Mouse (Mus musculus): ENCODE data around the gene Adgrb3.
A peak's percentile ranks its signal among the peaks of the same experiment; 100 is the strongest.
"Not testable (repeated sequence)": the region's sequence is repeated elsewhere in the genome, so short reads cannot be mapped to it uniquely, and the experiment has no call there.

Gene Adgrb3

DNA sequence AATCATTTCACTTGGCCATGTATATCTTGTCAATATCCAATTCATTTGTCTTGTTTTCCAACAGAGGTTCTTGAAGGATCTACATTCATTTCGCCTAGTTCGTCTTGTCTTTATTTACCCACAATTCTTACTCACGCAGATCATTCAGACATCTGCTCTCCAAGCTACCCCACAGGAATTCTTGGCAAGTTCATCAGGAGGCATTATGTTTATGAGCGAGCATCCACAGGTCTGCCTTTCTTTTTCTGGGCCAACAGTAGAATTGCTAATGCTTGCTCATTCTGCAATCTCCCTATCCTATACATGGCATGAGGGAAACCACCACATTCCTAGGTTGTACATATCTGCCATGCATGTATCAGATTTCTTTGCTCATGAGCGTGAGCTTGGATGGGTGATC lies 99.7 kb downstream of the Adgrb3 start:
- no peak for DNase-seq

DNA sequence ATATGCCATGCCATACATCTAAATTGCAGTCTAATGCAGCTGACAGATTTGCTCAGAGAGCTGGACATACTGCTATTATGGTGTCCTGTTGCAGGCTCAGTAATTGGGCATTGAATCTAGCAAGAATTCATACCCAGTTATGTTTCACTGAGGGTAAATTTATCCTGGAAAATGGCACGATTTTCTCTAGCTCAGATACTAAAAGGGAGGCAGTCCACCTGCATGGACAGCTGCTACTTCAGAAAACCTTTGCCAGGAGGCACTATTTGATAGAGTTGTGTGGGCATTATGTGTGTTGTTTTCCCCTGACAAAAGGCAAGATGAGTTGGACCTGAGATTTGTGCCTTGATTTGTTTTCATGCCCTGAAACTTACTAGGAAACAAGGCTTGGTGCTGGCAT lies 118.0 kb downstream of the Adgrb3 start:
- no peak for DNase-seq

DNA sequence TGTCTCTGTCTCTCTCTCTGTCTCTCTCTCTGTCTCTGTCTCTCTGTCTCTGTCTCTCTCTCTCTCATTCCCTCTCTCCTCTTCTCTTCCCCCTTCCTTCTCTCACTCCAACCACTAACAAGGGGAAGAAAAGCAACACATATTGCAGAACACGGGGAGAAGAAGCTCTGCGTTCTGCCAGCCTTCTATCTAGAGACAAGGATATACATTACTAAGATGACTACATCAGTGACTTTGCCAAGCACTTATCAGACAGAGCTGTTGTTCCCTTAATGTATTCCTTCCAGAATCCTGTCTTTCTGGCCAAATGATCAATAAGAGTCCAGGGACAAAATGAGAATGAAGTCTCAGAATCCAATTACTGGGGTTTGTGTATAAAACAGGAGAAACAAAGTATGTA lies 123.2 kb downstream of the Adgrb3 start:
- DNase-seq: no peak

DNA sequence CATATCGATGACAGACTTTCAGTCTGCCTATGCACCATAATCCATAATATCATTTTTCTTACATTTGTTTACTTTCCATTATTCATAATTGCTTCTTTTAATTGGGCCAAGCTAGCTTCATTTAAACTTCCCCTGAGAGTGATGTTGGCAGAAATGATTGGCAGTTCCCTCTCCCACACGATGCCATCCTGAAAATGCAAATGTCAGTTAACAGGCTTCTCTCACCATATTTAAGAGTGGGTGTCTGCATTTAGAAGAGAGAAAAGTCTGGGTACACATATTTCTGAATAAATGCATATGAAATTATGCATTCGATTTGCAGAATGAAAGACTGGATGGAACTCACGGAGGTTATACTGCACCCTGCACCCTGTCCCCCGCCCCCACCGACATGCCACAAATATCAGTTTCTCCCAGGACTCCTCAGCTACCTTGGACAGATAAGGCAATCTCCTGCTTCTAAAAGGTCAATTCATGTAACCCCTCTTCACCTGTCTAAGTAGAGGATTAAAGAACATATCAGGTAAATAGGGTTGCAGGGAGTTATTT lies 130.7 kb downstream of the Adgrb3 start:
- DNase-seq: no peak

DNA sequence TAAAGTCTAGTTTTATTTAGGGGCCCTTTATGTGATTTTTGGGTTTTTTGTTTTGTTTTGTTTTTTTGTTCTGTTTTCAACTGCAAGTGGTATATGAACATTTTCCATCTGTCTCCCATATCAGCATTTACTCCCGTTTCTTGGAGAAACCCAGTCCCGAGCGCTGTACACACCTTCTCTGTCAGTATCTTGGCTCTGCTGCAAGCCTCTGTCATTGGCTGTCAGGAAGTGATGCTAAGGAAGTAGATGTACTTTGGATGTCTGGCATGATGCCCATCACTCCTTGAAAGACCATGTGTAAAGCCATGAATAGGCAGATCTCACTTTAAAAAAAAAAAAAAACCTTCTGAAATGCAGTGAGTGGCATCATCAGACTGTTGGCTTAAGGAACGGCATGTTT lies 132.3 kb downstream of the Adgrb3 start:
- peak; percentile 4 for DNase-seq

DNA sequence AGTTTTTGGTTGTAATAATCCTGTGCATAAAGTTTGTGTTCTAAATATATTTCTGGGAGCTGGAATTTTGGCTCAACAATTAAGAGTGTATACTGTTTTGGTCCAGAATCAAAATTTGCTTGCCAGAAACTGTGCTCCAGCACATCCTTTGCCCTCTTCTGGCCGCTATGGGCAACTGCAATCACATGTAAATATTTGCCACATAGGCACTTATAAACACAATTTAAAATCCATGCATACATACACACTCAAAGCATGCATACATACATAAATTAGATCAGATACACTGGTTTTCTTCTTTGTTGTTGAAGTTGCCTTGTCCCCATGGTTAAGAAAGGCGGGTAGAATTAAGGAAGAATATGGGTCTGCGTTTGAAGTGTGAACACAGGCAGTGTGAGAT lies 132.7 kb downstream of the Adgrb3 start:
- DNase-seq: no peak

DNA sequence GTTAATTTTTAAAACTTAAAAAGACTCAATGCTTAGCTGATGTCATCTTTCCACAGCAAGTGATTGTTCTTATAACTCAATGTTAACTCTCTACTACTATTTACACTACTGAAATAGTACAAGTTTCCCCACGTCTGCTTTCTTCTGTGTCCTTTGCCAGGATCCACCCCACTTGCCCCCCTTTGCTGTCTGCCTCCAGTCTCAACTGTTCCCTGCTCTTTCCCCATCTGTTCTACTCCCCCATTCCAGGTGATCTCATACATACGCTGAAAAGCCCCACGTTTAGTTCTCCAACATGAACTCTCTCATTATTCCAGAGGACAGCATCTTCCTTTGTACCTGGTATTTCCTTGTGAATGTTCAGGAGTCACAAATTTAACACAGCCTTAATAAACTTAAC lies 147.4 kb downstream of the Adgrb3 start:
- DNase-seq: no peak

DNA sequence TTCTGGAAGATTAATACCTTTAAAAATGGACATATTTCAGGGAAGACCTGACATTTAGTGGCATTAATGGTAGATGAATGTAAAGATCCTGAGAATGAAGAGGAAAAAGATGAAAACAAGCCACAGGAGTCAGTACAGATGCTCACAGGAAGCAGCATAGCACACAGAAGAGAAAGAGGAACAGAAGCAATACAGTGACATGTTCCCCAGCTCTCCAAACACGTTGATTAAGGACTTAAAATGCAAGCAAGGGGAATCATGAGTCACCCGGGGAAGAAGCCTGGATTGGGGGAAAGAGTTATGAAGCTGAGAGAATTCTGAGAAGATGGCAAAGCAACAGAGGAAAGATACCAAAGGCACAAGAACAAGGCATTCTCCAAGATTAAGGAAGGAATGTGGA lies 149.9 kb downstream of the Adgrb3 start:
- DNase-seq: no peak

DNA sequence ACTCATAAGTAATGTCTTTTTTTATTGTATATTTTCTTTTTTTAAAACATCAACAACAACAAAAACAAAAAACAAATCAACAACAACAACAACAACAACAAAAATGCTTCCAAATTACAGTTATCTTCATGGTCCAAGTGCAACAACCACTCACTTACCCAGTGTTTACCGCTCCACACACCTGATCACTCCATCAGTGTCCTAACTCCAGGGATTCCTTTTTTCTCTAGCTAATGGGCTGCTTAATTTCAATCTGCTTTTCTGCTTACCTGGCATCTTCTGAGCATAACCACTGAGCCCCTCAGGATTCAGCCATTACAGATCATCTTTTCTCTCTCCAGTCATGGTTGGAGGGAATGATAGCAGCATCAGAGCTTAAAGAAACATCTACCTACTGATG lies 176.8 kb downstream of the Adgrb3 start:
- no peak for DNase-seq

DNA sequence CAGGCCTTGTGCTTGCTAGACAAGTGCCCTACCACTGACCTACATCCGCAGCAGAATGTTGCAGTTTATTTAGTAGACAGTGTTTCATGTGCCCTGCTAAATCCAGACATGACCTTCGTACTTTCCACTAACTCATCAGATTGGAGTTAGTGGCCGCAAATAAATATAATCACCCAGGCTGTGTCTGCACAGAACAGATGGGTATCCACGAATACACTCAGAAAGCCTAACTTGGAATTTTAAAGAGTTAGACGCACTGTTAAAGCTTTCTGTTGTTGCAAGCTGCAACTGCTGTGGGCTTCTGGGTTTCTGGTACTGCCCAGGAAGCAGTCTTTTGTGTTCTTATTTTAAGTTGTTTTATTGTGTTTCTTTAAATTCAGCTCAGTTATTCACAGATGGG lies 185.3 kb downstream of the Adgrb3 start:
- DNase-seq: no peak

DNA sequence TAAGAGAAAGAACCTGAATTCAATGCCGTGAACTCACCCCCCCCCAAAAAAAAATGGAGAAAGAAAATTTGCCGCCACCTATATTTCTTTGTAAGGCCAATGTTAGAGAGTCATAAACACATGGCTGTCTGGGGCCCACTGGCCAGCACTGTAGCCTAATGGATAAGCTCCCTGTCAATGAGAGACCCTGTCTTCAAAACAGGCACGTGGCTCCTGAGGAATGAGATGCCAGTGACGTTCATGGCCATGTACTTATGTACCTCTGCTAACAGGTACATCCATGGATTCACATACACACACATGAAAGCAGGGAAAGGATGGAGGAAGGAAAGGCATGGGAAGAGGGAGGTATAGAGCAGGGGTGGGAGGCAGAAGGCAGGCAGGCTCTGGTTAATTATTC lies 208.0 kb downstream of the Adgrb3 start:
- no peak for DNase-seq

DNA sequence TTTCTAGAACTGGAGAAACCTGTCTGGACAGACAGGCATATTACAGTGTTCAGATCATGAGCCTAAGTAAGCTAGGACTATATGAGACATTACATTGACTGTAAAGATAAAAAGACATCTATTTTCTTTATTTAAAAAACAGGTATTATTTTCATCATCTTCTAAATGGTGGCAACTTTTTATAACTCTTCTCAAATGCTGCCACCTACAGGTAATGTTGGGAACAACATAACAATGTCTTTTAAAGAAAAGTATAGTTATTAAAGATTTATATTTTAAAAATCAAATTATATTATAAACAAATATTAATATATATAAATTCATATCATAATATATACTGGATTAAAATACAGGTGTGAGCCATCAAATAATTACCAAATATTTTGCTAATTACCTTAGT lies 212.6 kb downstream of the Adgrb3 start:
- no peak for DNase-seq

DNA sequence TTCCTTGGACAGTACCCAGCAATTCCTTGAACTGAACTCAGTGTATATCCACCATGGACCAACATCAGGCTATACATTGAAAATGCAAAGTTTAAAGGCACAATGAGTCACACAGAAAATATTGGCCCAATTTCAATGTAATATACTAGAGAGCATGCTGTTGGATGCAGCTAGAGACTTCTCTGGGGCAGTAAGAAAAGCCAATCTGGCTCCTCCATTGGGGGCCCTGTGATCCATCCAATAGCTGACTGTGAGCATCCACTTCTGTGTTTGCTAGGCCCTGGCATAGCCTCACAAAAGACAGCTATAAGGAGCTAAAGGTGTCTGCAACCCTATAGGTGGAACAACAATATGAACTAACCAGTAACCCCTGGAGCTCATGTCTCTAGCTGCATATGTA lies 218.7 kb downstream of the Adgrb3 start:
- not testable (repeated sequence) for DNase-seq

DNA sequence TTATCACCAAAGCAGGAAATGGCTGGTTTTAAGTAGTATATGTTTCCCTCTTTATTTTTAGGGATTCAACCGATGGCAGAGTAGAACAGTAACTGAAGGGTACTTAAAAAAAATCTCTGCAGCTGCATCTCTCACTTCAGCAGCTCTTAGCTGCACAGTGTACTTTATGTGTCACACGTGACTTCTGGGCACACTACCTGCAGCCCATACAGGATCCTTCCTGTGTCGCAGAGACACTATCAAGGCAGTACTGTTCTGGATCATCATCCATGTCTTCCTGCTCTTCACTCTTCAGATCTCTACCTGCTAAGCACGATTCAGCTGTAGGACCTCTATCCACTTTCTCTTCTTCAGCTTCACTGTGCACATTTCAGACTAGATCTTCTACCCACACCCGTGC lies 230.6 kb downstream of the Adgrb3 start:
- DNase-seq: no peak

DNA sequence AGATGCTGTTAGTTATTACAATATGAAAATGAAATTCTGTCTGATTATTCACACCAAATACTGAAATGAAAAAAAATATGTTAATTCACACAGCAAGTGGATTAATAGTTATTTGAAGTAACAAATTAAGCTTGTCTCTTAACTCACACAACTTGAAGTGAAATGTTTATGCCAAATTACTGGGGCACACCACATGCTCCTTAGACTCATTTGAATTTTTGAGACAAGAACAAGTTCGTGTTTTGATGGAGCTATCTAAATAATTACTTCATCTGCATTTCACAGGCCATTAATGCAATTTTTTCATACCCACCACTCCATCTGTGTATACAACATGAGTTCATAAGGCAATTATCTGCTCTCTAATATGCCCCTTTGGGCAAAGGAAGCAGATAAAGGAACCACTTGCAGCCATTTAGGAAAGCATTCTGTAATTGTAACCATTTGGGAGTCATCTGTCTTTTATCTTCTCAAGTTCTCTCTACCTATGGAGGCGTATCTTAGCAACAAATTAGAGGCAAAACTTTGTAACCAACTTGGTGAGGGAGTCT lies 240.9 kb downstream of the Adgrb3 start:
- no peak for DNase-seq

DNA sequence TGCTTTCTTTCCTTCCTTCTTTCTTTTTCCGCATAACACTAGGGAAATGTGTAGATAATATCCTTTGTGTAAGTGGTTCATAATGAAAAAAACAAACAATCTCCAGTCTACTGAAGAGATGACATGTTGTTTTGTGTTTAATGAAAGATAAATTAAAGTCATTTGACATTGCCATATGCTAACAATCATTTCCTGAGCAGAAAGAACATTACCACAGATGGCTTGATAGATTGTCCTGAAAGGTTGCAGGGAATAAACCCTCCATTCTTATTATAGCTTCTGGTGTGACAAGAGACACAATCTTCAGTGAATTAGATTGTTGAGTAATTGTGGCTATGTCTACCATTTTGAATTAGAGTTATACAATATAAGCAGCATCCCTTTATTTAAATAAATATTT lies 247.8 kb downstream of the Adgrb3 start:
- DNase-seq: no peak

DNA sequence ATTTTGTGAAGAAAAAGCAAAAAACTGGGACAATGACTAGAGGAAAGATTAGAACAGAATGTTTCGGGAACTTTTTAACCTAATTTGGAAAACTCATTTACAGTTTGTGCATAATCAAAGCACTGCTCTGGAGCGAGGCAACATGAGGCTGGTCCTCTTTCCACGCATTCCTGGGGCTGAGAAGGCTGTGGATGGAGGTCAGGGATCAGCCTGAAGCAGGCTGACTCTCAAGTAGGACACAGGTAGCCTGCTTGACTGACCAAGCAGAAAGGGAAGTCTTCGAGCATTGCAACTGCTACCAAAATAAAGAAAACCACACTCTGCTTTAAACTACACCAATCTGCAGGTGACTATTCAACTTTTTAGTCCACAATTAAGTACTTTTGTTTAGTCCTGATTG lies 251.7 kb downstream of the Adgrb3 start:
- peak; percentile 4 for DNase-seq

DNA sequence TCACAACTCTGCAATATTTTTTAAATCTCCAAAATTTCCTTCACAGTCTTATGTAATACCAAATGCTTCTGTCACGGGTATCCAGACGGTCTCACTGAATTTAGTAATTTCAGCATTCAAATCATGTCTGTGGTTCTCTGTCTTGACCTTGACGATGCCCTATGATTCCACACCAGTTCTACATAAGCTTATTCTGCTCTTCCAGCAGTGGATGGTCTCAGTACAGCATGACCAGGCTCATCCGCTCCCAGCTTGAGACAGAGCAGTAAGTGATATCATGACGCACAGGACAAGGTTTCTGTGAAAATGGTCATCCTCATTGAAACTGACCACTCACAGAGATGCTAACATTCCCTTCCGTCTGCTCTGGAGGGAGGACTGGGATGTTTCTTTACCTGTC lies 252.9 kb downstream of the Adgrb3 start:
- DNase-seq: no peak

DNA sequence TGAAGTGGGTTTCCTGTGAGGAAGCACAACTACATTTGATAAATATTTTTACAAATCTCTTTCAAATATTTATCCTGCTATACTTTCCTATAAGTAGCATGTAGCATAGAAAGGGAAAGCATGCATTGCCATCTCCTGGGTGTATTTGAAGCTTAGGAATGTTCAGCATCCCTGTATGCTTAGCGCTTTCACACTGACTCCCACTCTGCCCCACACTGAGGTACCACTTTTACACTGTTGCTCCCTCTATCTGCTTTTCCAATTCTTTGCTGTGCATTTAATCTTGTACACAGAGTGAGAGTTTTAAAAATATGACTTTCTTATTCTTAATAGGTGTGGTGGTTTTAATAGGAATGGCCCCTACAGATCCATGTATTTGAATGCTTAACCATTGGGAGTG lies 261.4 kb downstream of the Adgrb3 start:
- DNase-seq: no peak

DNA sequence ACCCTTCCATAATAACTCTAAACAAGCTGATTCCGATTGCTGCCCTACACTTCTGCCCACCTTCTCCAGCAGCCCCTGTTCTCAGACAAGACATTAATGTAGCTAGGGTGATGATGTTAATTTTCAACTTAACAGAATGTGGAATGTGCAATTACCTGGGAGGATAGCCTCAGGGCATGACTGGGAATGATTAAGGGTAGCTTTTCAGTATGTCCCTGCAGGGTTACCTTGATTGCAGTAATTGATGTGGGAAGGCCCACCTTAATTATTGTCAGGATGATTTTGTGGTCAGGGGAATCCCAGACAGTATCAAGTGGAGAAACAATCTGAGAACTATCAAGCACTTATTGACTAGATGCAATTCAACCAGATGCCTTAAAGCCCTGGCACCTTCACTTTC lies 283.4 kb downstream of the Adgrb3 start:
- no peak for DNase-seq

DNA sequence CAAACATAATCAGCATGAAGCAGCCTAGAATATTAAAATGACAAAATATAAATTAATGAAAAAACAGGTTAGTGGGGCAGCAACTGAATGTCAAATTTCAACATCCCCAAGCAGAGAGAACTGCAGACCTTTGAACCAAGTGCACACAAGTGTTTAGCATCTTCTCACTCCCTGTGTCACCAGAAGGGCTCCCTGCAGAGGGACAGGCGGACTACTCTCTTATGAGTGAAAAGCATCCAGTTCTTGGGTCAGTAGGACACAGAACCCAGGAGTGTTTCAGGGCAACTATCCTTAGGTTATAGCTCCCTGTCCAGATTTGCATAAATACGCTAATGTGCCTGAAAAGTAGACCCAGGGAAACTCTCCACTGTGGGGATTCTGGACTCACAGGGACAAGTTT lies 285.6 kb downstream of the Adgrb3 start:
- DNase-seq: no peak

DNA sequence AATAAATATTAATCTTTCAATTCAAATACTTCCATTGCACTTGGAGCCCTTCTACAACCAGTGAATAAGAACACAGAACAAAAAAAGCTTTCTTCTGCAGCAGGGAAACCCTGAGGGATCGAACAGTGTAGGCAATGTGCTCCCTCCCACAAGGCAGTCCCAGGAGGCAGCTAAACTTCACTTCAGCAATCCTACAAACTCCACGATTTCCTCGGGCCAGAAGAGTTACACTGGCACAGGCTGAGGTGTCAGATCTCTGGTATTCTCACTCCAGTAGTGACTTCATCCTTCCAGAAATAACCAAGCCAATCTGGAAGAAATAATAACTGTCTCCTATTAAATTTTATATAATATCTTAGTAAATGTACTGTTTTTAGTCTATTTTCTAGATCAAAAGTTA lies 286.6 kb downstream of the Adgrb3 start:
- no peak for DNase-seq

DNA sequence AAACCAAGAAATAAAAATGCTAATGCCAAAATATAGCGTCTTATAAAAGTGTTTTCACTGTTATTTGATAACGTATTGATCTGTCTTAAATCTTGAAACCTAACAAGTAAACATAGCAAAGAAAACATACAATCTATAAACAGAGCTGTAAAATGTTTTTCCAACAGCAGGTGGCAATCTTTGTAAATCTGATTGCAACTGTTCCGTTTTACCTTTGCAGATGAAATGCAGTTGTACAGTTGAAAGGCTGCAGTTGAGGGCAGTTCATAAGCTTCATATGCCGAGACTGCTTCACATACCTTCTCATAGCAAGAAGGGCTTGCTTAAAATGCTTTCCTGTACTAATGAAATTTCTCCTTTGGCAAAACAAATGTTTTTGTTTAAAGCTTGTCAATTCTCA lies 302.5 kb downstream of the Adgrb3 start:
- DNase-seq: no peak

DNA sequence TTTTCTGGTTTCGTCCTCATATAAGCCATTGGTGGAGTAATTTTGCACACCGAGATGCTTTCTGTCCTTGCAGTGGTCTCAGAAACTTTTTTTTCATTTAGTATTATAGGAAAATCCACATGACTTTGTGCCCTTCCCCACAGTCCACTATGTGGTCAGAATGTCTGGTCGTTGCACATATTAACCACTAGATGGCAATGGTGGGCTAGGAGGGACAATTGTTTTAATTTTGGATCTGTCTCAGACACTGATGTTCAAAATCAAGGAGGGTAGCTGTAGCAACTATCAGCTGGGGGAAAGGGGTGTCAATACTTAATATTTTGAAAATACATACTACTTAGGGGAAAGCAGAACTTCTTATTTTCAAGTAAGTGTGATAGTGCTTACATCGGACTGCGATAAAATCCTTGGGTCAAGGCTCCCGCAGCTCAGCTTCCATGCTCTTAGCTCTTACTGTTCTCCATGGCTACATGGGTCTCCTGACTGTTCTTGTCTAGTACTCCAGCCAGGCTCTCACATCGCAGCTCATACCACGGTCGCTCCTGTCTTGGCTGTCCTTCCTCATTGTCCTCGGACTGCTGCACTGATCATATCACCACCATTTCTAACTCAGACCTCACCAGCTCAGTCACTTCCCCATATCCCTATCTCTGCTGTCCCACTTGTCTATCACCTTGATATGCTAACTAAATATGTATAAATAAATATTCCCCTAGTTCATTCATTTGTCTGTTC lies 319.0 kb downstream of the Adgrb3 start:
- peak; percentile 8 for DNase-seq

DNA sequence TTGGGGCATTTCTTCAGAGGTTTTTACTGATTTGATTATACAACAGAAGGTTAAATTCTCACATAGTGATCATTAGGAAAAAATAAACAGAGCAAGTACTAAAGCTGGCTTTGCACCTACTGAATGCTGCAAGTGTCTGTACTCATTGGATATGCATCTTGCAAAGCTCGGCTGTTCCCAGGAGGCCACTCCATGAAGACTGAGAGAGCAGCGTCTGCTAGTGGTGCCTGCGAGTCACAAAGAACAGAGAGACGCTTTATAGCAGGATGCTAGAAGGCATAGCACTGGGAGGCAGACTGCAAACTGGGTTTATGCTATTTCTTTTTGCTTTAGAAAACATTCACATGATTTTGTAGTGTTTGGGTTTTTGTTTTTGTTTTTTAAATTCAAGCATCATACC lies 325.2 kb downstream of the Adgrb3 start:
- no peak for DNase-seq

Measured in kidney, postnatal 10 days (tissue).